Comparison of ENCODE assay signal across 21 mouse cellular contexts in the genomic region with DNA sequence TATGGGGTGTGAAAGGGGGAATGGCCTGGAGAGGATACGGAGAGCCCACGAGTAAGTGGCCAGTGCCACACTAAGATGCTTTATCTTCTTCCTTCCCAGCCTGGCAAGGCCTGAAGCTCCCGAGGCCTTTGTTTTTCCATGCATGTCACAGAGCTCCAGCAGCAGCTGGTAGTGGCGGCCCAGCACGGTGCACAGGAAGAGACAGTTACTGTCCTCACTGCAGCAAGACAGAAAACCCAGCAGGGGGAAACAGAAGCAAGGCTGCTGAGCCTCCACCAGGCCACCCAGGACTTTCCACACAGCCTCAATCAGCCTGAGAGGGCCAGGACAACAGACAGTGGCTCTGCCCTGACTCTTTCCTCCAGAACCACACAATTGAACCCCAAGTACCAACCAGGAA.
DNase-seq lines count a peak whose midpoint lies in the region; ATAC-seq and TF ChIP-seq lines count a peak whose summit lies in the region.
"Had no signal": no experiment of that assay in that cellular context is flagged by ENCODE, and none has a peak within 500 bp of the region (broad histone marks: within the 10 kb centered on the region; RNA-seq: fewer than 3 reads in every experiment).

No protein-coding gene starts in this region.

- no peak for TF ChIP-seq POLR2A in olfactory bulb, adult 2 months (IDR thresholded peaks at IDR 0.05; ENCODE audit: insufficient read depth, low read depth, low read length)

- no peak for DNase-seq in heart, adult 18-20 months
- peak; percentile 48 for DNase-seq in MN1 (ENCODE audit: low spot score)
- DNase-seq in lung, adult 18-20 months, result no peak
- DNase-seq: adrenal gland, postnatal 36 days; B cell, adult 2 months; cerebellum, adult 11-12 months; cerebellum, postnatal 14 days; gastrocnemius, postnatal 36 days; kidney, adult 11 months; layer of hippocampus, postnatal 36 days; liver; lung, postnatal 14 days; right cerebral cortex, postnatal 4 days had no signal

- no peak for TF ChIP-seq CTCF in olfactory bulb, adult 2 months (IDR thresholded peaks at IDR 0.05; ENCODE audit: insufficient read depth, low read depth, low read length)

- no peak overlapping the region for H3K4me3 ChIP-seq in heart, embryonic 16.5 days (ENCODE audit: low read length)
- H3K4me3 ChIP-seq in midbrain, embryonic 13.5 days (replicated peaks), result no peak overlapping the region
- no peak overlapping the region for H3K4me3 ChIP-seq in midbrain, embryonic 15.5 days
- H3K4me3 ChIP-seq in olfactory bulb, adult 2 months (ENCODE audit: insufficient read depth, low read depth, low read length), result 0 out of 2 replicates have a peak overlapping the region, but pooled peaks have one; percentile 8
- H3K4me3 ChIP-seq: embryonic facial prominence, embryonic 13.5 days; forebrain, embryonic 15.5 days had no signal

- H3K36me3 ChIP-seq in heart, embryonic 16.5 days (ENCODE audit: control insufficient read depth, insufficient read depth), result no peaks in the 10 kb centered on the region
- H3K36me3 ChIP-seq in midbrain, embryonic 13.5 days, result no peaks in the 10 kb centered on the region
- H3K36me3 ChIP-seq in midbrain, embryonic 15.5 days (replicated peaks), result no peaks in the 10 kb centered on the region
- H3K36me3 ChIP-seq: embryonic facial prominence, embryonic 13.5 days; forebrain, embryonic 15.5 days had no signal

- H3K27me3 ChIP-seq in heart, embryonic 16.5 days (ENCODE audit: control insufficient read depth, insufficient read depth, low read length), result no peaks in the 10 kb centered on the region
- no peaks in the 10 kb centered on the region for H3K27me3 ChIP-seq in midbrain, embryonic 13.5 days
- no peaks in the 10 kb centered on the region for H3K27me3 ChIP-seq in midbrain, embryonic 15.5 days (replicated peaks)
- H3K27me3 ChIP-seq: embryonic facial prominence, embryonic 13.5 days; forebrain, embryonic 15.5 days had no signal

- no peak for ATAC-seq in heart, embryonic 16.5 days (replicated peaks; ENCODE audit: extremely low read depth, insufficient read depth, low FRiP score)
- no peak for ATAC-seq in midbrain, embryonic 13.5 days
- no peak for ATAC-seq in midbrain, embryonic 15.5 days (replicated peaks)
- ATAC-seq: forebrain, embryonic 15.5 days had no signal

- peak overlapping the region; percentile 29; the same call in 1 of the 2 replicates for H3K9ac ChIP-seq in heart, embryonic 16.5 days (ENCODE audit: low read length)
- H3K9ac ChIP-seq in midbrain, embryonic 13.5 days (replicated peaks), result no peak overlapping the region
- H3K9ac ChIP-seq in midbrain, embryonic 15.5 days, result no peak overlapping the region
- H3K9ac ChIP-seq: embryonic facial prominence, embryonic 13.5 days; forebrain, embryonic 15.5 days had no signal

- peaks cover 18% of the 10 kb centered on the region for H3K4me1 ChIP-seq in heart, embryonic 16.5 days (ENCODE audit: control insufficient read depth, insufficient read depth, low read length)
- H3K4me1 ChIP-seq in midbrain, embryonic 13.5 days (replicated peaks), result peaks cover 36% of the 10 kb centered on the region
- peaks cover 25% of the 10 kb centered on the region for H3K4me1 ChIP-seq in midbrain, embryonic 15.5 days
- H3K4me1 ChIP-seq in olfactory bulb, adult 2 months (ENCODE audit: control insufficient read depth, insufficient read depth, low read length), result peaks cover 40% of the 10 kb centered on the region

- no peaks in the 10 kb centered on the region for H3K9me3 ChIP-seq in heart, embryonic 16.5 days (replicated peaks; ENCODE audit: control insufficient read depth, low read length)
- no peaks in the 10 kb centered on the region for H3K9me3 ChIP-seq in midbrain, embryonic 13.5 days
- H3K9me3 ChIP-seq in midbrain, embryonic 15.5 days, result no peaks in the 10 kb centered on the region
- H3K9me3 ChIP-seq: embryonic facial prominence, embryonic 13.5 days; forebrain, embryonic 15.5 days had no signal

- WGBS in heart, embryonic 16.5 days, result 50% methylated on average over 5 of the region's 5 CpGs
- WGBS in midbrain, embryonic 13.5 days, result 78% methylated on average over 5 of the region's 5 CpGs
- WGBS in midbrain, embryonic 15.5 days, result 62% methylated on average over 5 of the region's 5 CpGs
- 27% methylated on average over 5 of the region's 5 CpGs for WGBS in olfactory bulb, adult 2 months

- no peak overlapping the region for H3K4me2 ChIP-seq in heart, embryonic 16.5 days (ENCODE audit: low read depth, low read length)
- H3K4me2 ChIP-seq in midbrain, embryonic 13.5 days (replicated peaks), result no peak overlapping the region
- no peak overlapping the region for H3K4me2 ChIP-seq in midbrain, embryonic 15.5 days
- H3K4me2 ChIP-seq: embryonic facial prominence, embryonic 13.5 days; forebrain, embryonic 15.5 days had no signal

- H3K27ac ChIP-seq in heart, embryonic 16.5 days (ENCODE audit: low read length), result no peak overlapping the region
- peak overlapping the region; percentile 49; the same call in 1 of the 2 replicates for H3K27ac ChIP-seq in midbrain, embryonic 13.5 days
- no peak overlapping the region for H3K27ac ChIP-seq in midbrain, embryonic 15.5 days
- no peak overlapping the region for H3K27ac ChIP-seq in olfactory bulb, adult 2 months (ENCODE audit: insufficient read depth, low read depth, low read length)
- H3K27ac ChIP-seq: embryonic facial prominence, embryonic 13.5 days; forebrain, embryonic 15.5 days; kidney, postnatal 0 days; stomach, postnatal 0 days had no signal
